Mouse (Mus musculus): Measurements from ENCODE around the gene Zfp398.

The Zfp398 gene

DNA sequence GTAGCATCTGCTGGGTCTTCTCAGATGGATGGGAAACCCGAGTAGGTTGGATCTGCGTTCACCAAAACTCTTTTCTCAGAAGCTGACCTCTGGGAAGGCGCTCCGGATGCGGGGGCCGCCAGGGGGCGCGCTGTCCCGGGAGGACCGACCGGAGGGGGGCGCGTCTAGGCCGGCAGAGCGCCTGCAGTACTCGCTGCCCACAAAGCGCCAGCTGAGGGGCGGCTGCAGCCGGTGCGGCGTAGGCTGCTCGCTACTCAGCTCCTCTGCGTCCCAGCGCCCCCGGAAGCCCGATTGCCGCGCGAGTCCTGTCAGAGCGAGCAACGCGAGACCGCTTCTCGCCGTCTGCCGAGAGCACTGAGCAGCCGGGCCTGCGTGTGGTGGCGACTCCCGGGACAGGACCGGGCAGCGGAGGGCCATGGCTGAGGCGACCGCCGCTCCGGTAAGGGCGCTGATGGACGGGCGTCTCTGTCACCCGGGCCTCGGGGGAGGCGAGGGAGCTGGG is at the start of gene Zfp398:
Gene Zfp398 (plus strand): TSS at position 180 of the 502 bp plus-strand sequence.
- peak; percentile 96 for DNase-seq

DNA sequence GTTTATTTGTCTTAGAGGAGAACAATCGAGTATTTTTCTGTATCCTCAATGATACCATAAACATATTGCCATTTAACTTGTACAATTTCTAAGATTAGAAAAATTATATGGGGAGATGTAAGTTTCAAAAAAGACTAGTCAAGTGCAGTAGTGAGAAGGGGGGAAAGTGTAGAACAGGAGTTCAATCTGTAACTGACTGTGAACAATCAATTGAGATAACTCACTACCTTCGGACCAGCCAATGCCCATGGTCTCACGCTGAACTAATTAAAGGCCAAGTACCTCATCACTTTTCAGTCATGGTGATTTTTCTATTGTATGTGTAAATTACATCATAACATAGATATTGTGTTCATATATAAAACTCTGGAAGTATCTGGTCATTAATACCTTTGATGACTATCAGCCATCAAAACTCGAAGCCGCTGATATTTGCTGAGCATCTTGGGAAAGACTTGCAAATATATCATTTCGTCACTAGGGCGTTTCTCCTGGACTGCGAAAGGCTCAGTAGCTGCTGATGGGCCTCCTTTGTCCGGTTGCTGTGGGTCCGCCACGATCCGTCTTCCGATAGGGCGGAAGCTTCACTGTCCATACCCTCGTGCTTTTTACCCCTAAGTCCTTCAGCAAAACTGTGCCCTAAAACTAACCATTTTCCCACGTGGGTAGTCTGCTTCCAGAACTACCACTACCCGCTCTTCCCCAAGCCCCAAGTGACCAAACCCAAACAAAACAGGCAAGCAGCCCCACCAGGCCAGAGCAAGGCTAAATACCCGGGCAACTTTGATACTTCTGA is 47.3 kb upstream of the Zfp398 start:
- peak; percentile 94 for DNase-seq

DNA sequence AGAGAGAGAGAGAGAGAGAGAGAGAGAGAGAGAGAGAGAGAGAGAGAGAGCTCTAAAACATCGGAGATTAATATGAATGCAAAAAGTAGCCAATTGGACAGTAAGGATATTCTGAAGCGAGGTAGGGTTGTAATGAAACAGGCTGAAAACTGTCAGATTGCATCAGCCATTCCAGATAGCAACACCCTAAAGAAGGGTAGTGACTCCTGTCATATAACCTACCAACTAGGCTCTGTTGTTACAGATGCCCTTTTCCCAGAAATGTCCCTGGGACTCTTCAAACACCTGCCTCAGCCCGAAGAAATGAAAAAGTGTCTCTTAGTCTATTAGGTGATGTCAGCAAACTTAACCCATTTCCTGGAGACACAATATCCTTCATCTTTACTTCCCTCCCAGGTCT is 46.6 kb upstream of the Zfp398 start:
- no peak for DNase-seq

DNA sequence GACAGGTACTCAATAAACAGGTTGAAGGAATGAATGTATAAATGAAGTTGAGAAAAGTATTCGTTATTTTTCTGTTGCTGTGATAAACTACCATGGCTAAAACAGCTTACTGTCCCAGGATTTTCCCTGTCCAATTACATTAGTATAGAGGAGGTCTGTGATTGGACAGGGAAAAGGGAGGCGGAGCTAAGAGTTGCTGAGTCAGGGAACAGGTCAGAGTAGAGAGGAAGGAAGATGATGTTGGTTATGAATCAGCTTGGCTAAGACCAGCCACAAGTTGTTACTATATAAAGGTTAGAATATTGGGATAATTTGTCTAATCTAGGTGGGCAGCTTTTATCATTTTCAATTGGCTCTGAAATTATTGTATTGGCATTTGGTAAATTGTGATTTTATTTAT is 44.7 kb upstream of the Zfp398 start:
- peak; percentile 39 for DNase-seq

DNA sequence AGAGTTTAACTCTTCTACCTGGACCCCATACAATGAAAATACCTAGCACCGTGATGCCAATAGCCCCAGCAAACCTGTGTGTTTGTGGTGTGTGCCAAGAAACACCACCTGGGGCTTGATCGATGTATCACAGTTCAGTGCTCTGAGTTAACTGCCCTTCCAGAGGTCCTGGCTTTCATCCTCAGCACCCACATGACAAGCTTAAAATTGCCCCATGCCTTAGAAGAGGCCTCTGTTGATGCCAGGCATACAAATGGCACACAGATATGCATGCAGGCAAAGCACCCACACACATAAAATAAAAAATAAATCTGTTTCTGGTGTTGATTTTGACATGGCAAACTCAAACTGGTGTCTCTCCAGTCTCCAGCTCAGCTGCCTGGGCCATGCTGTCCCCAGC is 42.9 kb upstream of the Zfp398 start:
- no peak for DNase-seq

DNA sequence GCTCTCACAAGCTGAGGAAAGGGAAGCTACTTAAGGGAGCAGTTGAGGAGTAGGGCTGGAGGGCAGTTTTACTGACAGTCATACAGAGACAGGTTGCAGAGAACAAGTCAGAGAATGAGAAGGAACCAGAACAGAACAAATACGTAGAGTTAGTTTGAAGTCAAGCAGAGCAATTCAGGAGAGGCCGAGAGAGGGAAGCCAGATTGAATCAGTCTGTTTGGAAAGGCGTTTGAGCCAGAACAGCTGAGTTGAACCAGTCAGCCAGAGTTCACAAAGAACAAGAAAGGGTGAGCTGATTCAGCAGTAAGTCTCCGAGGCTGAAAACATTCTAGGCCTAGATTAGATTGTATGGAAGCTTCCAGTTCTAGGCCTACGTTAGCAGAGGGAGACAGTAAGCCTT is 42.2 kb upstream of the Zfp398 start:
- no peak for DNase-seq

DNA sequence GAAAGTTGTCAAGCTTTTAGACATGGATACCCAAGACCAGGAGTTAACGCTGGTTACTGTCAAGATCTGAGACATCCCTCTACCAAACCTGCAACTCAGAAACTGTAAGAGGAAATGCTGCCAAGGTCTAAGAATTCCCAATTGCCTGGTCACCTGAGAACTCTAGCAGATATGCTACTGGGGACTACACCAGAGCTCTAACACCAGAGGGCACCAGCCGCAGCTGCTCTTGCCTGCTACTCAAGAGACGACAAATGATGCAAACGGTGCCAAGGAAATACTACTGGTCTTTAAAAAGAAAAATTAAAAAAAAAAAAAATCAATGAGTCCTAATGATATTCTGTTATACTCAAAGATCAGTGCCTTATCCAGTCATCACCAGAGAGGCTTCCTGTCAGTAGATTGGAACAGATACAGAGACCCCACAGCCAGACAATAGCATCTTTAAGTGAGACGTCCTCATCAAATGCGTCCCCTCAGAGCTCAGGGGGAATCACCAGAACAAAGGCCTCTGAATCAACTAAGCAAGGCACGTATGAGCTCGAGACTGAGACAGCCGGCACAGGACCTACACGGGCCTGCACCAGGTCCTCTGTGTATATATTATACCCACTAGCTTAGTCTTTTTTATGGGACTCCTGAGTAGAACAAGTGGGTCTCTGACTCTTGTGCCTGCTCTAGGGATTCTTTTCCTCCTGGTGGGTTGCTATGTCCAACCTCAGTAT is 41.2 kb upstream of the Zfp398 start:
- no peak for DNase-seq

DNA sequence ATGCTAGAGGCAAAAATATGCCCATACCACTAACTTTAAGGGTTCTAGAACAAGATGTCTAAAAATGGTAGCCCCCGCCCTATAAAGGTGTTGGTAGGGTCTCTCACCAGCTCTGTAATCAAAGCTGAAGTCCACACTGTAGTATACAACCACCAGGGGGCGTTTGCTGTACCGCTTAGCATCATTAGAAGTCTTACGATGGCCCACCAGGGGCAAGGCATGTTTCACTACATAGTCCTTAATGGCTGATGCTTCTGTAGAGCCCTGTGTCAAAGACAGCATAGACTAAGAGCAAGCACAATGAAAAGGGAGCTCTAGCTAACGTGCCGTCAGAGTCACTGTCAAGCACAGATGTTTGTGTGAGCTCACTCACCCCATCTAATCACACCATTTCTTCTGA is 36.4 kb upstream of the Zfp398 start:
- peak; percentile 70 for DNase-seq

DNA sequence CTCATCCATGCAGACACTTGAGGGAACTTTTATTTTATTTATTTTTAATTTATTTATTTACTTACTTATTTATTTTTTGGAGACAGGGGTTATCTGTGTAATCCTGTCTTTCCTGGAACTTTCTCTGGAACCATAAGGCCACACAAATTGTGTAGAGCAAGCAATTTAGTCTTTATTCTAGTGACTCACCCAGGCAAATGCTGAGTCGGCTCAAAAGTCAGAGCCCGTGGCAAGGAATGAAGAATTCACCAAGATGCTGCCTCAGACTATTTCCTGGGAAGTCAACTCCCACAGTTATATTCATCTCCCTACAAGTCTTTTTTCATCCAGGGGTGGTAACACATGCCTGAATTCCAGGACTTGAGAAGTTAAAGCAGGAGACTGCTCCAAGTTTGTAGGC is 29.9 kb upstream of the Zfp398 start:
- no peak for DNase-seq

DNA sequence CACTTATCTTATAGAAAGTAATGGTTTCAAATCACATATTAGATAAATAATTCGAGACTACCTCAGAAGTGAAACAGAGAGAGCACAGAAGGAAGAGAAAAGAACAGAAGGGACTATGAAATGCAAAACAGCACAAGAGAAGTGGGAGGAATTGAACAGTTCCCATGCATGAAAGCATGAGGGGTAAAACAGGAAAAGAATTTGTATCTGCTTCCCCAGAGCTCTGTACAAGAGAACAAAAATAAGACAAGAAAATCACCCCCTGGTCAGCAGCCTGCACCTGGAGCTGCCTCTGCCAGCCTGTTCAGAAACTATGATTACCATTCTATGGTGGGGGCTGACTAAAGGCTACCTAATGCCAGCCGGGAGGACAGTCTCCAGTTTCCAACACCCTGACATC is 28.0 kb upstream of the Zfp398 start:
- no peak for DNase-seq

DNA sequence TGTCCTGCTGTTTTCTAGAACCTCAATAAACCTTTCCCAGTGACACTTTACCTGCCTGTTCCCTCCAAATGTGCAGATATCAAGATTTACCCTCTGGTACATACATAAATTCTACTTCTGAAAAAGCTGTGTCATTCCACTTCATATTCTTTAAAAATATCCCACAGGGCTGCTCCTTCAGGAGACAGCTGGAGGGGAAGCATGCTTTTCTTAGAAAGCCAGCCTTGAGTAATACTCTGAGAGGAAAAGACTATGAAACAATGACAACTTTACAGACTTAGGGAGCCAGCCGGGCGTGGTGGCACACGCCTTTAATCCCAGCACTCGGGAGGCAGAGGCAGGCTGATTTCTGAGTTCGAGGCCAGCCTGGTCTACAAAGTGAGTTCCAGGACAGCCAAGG is 26.9 kb upstream of the Zfp398 start:
- no peak for DNase-seq

DNA sequence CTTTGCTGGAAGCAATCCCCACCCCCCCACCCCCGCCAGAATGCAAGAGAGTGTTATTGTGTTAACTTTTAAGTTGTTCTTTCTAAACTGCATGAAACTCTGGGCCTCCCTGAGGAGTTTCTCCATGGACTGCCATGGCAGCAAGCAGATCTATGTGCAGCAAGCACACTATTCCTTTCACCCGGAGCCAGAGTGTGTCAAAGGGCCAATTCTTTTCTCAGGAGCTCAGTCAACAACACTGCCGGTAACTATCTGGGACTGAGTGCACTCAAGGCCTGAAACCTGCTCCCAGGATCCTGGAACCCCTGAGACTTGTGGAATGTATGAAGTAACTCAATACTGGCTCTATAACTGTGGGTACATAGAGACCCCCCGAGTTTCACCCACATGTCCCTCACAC is 26.4 kb upstream of the Zfp398 start:
- DNase-seq: no peak

DNA sequence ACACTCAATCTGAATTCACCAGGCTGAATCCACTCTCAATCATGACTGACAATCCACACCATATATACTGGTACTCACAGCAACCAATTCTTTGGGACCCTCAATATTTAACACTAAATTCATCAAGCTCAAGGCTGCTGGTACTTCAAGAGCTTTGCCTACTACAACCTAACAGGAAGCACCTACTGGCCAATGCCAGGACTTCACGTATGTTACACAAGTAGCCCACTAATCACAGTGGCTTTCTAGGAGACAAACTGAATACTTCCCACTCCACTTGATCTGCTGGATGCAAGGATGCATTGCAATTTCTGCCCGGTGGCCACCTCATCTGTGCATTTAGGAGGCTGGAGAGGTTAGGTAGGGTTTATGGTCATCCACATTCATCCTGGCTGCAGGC is 25.3 kb upstream of the Zfp398 start:
- no peak for DNase-seq

DNA sequence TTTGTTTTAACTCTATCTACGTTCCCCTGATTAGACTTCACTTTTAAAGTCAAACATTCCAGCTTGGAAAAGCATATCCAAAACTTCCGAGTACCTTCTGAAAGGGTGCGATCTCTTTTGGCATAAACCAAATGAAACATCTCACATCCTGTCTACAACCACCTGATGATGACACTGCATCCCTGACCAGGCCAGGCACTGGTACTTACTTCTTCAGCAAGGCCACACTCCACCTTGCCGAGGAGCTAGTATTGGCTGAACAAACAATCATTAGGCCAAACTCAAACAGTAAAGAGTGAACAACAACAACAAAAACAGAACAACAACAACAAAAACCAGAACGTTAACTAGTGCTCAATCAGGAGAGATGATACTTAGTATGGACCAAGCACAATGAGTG is 24.1 kb upstream of the Zfp398 start:
- no peak for DNase-seq

DNA sequence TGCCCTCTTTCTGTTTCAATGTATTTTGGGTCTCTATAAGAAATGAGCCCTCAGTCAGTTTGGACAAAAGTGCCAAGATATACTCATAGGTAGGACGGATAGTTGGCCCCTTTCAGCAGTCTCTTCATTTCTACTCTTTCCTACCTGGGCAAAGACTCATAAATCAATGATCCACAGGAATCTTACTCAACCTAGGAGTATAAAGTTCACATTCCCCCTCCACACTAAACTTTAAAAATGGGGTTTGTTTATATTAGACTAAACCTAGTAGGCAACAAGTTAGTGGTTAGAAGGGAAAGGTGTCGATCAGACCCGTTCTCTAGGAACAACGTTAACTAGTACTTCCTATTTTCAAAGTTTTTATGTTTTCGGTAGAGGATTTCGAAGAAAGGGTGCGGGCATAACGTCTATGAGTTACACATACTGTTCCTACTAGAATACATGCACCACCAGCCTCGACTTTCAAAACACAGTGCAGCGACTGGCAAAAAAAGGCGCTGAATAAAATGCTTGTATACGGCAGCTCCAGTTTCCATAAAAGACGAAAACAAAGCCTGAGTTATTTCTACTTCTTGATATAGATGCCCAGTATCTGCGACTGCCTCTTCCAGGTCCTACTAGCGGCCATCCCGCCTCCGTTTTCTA is 23.1 kb upstream of the Zfp398 start:
- no peak for DNase-seq

DNA sequence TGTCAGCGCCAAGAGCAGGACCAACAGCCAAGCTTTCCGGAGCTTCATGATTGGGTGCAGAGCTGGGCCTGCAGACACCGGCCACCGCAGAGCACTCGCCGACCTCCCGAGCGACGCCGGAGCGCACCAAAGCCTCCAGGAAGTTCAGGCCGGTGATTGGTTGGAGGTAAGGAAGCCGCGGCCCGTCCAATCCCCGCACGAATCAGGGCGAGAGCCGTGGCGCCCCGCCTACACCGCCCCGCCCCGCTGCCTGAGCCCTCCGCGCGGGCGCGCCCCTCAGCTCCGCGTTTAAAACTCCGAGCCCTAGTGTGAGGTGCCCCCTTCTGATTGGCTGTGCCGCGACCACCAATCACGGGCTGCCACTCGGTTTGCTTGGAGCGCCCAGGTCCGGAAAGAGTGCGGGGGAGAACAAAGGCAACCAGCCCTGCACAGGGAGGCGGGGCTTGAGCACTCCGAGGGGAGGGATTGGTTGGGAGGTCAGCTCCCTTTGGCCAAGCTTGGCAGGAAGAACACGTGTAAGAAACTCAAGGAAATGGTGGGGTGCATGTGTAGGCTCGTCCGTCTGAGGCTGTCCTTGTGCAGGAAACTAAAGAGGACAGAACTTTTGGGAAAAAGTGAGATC is 22.1 kb upstream of the Zfp398 start, which contains the start of gene Pdia4:
Gene Pdia4 (minus strand): TSS at position 174 of the 622 bp plus-strand sequence.
- peak; percentile 97 for DNase-seq

DNA sequence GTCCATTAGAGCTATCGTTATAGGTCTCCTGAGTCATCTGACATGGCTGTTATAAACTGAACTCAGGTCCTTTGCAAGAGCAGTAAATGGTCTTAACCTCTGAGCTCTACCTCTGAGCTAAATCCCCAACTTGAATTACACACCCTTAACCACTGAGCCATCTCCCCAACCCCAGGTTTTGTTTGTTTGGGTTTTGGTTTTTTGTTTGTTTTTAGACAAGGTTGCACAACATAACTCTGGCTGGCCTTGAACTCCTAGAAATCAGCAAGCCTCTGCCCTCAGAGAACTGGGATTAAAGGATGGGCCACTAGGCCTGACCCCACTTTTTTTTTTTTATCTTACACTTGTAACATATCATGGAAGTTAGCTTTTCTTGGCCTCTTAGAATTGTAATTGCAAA is 19.3 kb upstream of the Zfp398 start:
- DNase-seq: no peak

DNA sequence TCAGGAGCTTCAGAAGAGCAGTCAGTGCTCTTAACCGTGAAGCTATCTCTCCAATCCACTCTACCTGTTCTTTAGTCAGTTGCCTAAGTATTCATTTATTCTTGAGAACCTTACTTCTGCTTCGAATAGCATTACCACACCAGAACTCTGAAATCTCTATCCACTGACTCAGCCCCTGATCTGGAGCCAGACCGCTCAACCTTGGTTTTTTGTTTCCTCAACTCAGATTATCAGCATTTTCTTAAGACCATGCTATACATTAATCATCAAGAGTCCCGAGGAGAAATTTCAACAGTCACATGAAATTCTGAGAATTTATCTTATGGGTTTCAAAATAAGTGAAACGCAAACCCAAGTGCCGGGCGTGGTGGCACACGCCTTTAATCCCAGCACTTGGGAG is 16.7 kb upstream of the Zfp398 start:
- DNase-seq: no peak

DNA sequence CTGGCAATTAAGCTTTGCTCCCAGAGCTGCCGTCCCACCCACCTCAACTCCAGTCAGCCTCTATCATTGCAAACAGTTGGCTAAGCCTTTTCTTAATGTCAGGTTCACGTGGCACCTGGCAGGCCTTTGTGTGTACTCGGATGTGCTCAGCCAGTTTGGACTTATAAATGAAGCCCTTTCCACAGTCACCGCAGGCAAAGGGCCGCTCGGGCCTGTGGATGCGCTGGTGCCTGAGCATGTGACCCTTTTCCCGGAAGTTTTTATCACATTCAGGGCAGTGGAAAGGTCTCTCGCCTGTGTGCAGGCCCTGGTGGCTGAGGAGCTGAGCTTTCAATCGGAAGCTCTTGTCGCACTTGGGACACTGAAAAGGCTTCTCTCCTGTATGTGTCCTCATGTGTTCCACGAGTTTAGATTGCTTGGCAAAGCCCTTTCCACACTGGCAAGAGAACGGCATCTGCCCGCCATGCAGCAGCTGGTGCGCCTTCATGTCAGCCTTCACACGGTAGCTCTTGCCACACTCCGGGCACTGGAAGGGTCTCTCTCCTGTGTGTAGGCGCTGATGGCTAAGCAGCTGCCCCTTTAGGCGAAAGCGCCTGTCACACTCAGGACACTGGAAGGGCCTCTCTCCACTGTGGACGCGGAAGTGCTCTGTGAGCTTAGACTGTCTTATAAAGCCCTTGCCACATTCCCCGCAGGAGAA is 15.7 kb upstream of the Zfp398 start:
- DNase-seq: no peak

DNA sequence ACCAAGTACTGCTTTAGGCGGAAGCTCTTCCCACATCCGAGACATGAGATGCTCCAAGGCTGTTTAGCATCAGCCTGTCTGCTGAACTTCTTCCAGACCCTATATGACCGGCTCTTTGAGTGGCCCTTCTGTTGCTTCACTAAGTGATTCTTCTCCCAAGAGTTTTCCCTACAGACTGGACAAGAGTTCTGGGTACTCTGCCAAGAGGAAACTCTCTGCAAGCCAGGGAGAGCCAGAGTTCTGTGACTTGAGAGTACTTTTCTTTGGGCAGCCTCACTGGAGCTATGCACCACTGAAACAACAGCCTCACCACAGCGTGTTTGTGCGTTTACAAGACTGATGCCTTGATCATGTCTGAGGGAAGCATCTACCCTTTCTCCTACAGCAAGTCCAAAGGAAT is 14.2 kb upstream of the Zfp398 start:
- no peak for DNase-seq

DNA sequence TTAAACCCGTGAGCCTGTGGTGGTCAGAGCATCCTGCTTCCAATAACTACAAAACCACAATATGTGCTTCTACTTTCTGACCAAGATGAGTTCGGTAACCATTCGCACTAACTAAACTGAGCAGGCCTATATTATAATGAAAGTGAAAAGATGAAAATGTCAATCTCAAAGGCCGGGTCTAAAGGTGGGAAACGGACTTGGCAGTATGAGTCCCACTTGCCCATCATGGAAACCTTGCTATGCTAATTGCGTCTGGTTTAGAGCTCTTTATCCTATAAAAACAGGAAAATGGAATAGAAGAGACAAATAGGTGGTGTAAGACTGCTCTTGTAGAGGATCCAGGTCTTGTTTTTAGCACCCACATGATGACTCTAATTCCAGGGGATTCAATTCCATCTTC is 13.7 kb upstream of the Zfp398 start:
- no peak for DNase-seq

DNA sequence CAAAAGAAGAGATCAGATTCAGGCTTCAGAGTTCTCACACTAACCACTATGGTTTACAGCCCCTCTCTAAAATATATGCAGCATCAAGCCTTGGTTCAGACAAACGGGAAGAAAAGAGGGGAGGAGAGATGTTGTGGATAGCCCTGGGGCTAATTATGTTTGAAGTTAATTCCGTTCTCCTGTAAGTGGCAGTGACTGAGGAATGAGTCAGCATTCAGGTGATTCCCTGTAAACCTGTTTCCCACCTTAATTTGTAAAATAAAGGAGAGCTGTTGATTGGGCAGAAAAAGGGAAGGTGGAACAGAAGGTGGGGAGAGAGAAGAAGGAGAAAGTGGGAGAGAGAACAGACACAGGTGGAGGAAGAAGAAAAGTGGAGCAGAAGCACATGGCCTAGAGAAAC is 11.2 kb upstream of the Zfp398 start:
- DNase-seq: no peak

DNA sequence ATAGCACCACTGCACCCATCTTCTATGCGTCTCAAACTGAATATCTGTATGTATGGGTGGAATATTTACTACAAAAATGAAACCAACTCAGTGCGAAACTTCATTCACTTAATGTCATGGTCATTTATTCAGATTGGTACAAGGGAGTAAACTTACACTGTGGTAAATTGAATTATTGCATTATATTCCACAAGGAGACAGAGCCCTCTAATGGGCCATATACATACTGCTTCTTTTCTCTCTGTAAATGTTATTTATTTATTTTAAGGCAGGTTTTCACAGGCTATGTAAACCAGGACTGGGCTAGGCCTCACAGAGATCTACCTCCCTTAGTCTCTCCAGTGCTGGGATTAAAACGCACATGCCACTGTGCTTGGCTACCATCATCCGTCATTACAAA is 8.0 kb upstream of the Zfp398 start:
- no peak for DNase-seq
